Mouse (Mus musculus): ENCODE measurements at regions not wholly inside any gene's neighbourhood (a gene's known extent, or its start where the extent isn't known, plus 50 kb on each side); places are given as distances from the start of the nearest gene placed in this dataset.

GRCm38 (mm10) chr7:69655583-69655982, 711.0 kb downstream of the Nr2f2 start:
- Histone ChIP-seq H3K27me3 (ENCODE audit: control insufficient read depth, insufficient read depth, low read length) (no peaks in the 10 kb centered on the region; the same call in 1 of the 2 replicates), H3K27ac (replicated peaks; ENCODE audit: insufficient read depth, low read depth, low read length) (no peak overlapping the region), H3K9ac (ENCODE audit: low read depth, low read length) (no peak overlapping the region), H3K79me2 (ENCODE audit: control insufficient read depth, insufficient read depth, low read length) (no peaks in the 10 kb centered on the region), H3K36me3 (ENCODE audit: control insufficient read depth, insufficient read depth, low read length) (no peaks in the 10 kb centered on the region), H3K4me3 (ENCODE audit: insufficient read depth, low read depth, low read length) (no peak overlapping the region), H3K4me1 (ENCODE audit: control insufficient read depth, insufficient read depth, low read length) (no peaks in the 10 kb centered on the region)
- TF ChIP-seq POLR2A (IDR thresholded peaks at IDR 0.05; ENCODE audit: extremely low read depth, insufficient read depth, low read length) (no peak), CTCF (IDR thresholded peaks at IDR 0.05; ENCODE audit: low read depth, low read length) (no peak)
- WGBS: 14% methylated on average over 9 of the region's 9 CpGs
- no peak for DNase-seq (ENCODE audit: extremely low read depth, low read depth, low spot score)

- Histone ChIP-seq H3K9ac (ENCODE audit: low read depth, low read length) (no peak overlapping the region), H3K36me3 (ENCODE audit: control insufficient read depth, insufficient read depth, low read length) (no peaks in the 10 kb centered on the region), H3K27ac (replicated peaks; ENCODE audit: insufficient read depth, low read depth, low read length) (no peak overlapping the region), H3K4me1 (ENCODE audit: control insufficient read depth, insufficient read depth, low read length) (no peaks in the 10 kb centered on the region), H3K27me3 (ENCODE audit: control insufficient read depth, insufficient read depth, low read length) (no peaks in the 10 kb centered on the region), H3K79me2 (ENCODE audit: control insufficient read depth, insufficient read depth, low read length) (no peaks in the 10 kb centered on the region), H3K4me3 (ENCODE audit: insufficient read depth, low read depth, low read length) (no peak overlapping the region)
- TF ChIP-seq CTCF (IDR thresholded peaks at IDR 0.05; ENCODE audit: low read depth, low read length): no peak
- TF ChIP-seq POLR2A (IDR thresholded peaks at IDR 0.05; ENCODE audit: extremely low read depth, insufficient read depth, low read length): no peak
- WGBS: 75% methylated on average over 6 of the region's 6 CpGs
- no peak for DNase-seq (ENCODE audit: extremely low read depth, low read depth, low spot score)
These were observed 721.1 kb downstream of the Nr2f2 start for GRCm38 (mm10) chr7:69645449-69645848.

- Histone ChIP-seq H3K4me3 (ENCODE audit: insufficient read depth, low read depth, low read length) (no peak overlapping the region), H3K36me3 (ENCODE audit: control insufficient read depth, insufficient read depth, low read length) (no peaks in the 10 kb centered on the region), H3K27me3 (ENCODE audit: control insufficient read depth, insufficient read depth, low read length) (no peaks in the 10 kb centered on the region), H3K4me1 (ENCODE audit: control insufficient read depth, insufficient read depth, low read length) (no peaks in the 10 kb centered on the region), H3K79me2 (ENCODE audit: control insufficient read depth, insufficient read depth, low read length) (no peaks in the 10 kb centered on the region), H3K9ac (ENCODE audit: low read depth, low read length) (no peak overlapping the region), H3K27ac (replicated peaks; ENCODE audit: insufficient read depth, low read depth, low read length) (no peak overlapping the region)
- TF ChIP-seq POLR2A (IDR thresholded peaks at IDR 0.05; ENCODE audit: extremely low read depth, insufficient read depth, low read length): no peak
- no peak for TF ChIP-seq CTCF (IDR thresholded peaks at IDR 0.05; ENCODE audit: low read depth, low read length)
- no peak for DNase-seq (ENCODE audit: extremely low read depth, low read depth, low spot score)
- 24% methylated on average over 9 of the region's 9 CpGs for WGBS
These were observed 724.9 kb downstream of the Nr2f2 start for GRCm38 (mm10) chr7:69641652-69642051.

- WGBS: 71% methylated on average over 3 of the region's 3 CpGs
- TF ChIP-seq CTCF (IDR thresholded peaks at IDR 0.05; ENCODE audit: low read depth, low read length) (no peak), POLR2A (IDR thresholded peaks at IDR 0.05; ENCODE audit: extremely low read depth, insufficient read depth, low read length) (no peak)
- no peaks in the 10 kb centered on the region for H3K79me2 ChIP-seq (ENCODE audit: control insufficient read depth, insufficient read depth, low read length)
These were observed 766.7 kb downstream of the Nr2f2 start for GRCm38 (mm10) chr7:69599866-69600265.

GRCm38 (mm10) chr7:69585716-69586115, 780.8 kb downstream of the Nr2f2 start:
- Histone ChIP-seq H3K9ac (ENCODE audit: low read depth, low read length) (no peak overlapping the region), H3K36me3 (ENCODE audit: control insufficient read depth, insufficient read depth, low read length) (no peaks in the 10 kb centered on the region), H3K27me3 (ENCODE audit: control insufficient read depth, insufficient read depth, low read length) (no peaks in the 10 kb centered on the region), H3K4me3 (ENCODE audit: insufficient read depth, low read depth, low read length) (no peak overlapping the region), H3K27ac (replicated peaks; ENCODE audit: insufficient read depth, low read depth, low read length) (no peak overlapping the region), H3K4me1 (ENCODE audit: control insufficient read depth, insufficient read depth, low read length) (no peaks in the 10 kb centered on the region), H3K79me2 (ENCODE audit: control insufficient read depth, insufficient read depth, low read length) (no peaks in the 10 kb centered on the region)
- WGBS: 58% methylated on average over 6 of the region's 6 CpGs
- no peak for TF ChIP-seq POLR2A (IDR thresholded peaks at IDR 0.05; ENCODE audit: extremely low read depth, insufficient read depth, low read length)
- no peak for DNase-seq (ENCODE audit: extremely low read depth, low read depth, low spot score)

More at GRCm38 (mm10) chr7:69599866-69600265, 766.7 kb downstream of the Nr2f2 start:
- H3K27me3 ChIP-seq (ENCODE audit: control insufficient read depth, insufficient read depth, low read length): no peaks in the 10 kb centered on the region
- DNase-seq (ENCODE audit: extremely low read depth, low read depth, low spot score): no peak
- H3K4me3 ChIP-seq (ENCODE audit: insufficient read depth, low read depth, low read length): no peak overlapping the region
- H3K9ac ChIP-seq (ENCODE audit: low read depth, low read length): no peak overlapping the region
- H3K4me1 ChIP-seq (ENCODE audit: control insufficient read depth, insufficient read depth, low read length): no peaks in the 10 kb centered on the region
- H3K27ac ChIP-seq (replicated peaks; ENCODE audit: insufficient read depth, low read depth, low read length): no peak overlapping the region
- no peaks in the 10 kb centered on the region for H3K36me3 ChIP-seq (ENCODE audit: control insufficient read depth, insufficient read depth, low read length)

GRCm38 (mm10) chr7:69585131-69585530, 781.4 kb downstream of the Nr2f2 start:
- Histone ChIP-seq H3K27me3 (ENCODE audit: control insufficient read depth, insufficient read depth, low read length) (no peaks in the 10 kb centered on the region), H3K4me1 (ENCODE audit: control insufficient read depth, insufficient read depth, low read length) (no peaks in the 10 kb centered on the region), H3K9ac (ENCODE audit: low read depth, low read length) (no peak overlapping the region), H3K79me2 (ENCODE audit: control insufficient read depth, insufficient read depth, low read length) (no peaks in the 10 kb centered on the region), H3K4me3 (ENCODE audit: insufficient read depth, low read depth, low read length) (no peak overlapping the region), H3K27ac (replicated peaks; ENCODE audit: insufficient read depth, low read depth, low read length) (no peak overlapping the region), H3K36me3 (ENCODE audit: control insufficient read depth, insufficient read depth, low read length) (no peaks in the 10 kb centered on the region)
- WGBS: 61% methylated on average over 4 of the region's 4 CpGs
- TF ChIP-seq POLR2A (IDR thresholded peaks at IDR 0.05; ENCODE audit: extremely low read depth, insufficient read depth, low read length): no peak
- no peak for TF ChIP-seq CTCF (IDR thresholded peaks at IDR 0.05; ENCODE audit: low read depth, low read length)
- DNase-seq (ENCODE audit: extremely low read depth, low read depth, low spot score): no peak

Data from liver, adult 2 months (tissue).